Mouse (Mus musculus): ENCODE results near the gene Hist1h1d. TPM values are rescaled to one million over a fixed set of nuclear protein-coding genes. Genes with fewer than 3 reads are reported as not detected.
"Not testable (repeated sequence)": the region's sequence is repeated elsewhere in the genome, so short reads cannot be mapped to it uniquely, and the experiment has no call there.

The Hist1h1d gene
- total and polyA plus RNA-seq, 2 experiments from 2014 or later: 0.18 to 53.4 TPM

DNA sequence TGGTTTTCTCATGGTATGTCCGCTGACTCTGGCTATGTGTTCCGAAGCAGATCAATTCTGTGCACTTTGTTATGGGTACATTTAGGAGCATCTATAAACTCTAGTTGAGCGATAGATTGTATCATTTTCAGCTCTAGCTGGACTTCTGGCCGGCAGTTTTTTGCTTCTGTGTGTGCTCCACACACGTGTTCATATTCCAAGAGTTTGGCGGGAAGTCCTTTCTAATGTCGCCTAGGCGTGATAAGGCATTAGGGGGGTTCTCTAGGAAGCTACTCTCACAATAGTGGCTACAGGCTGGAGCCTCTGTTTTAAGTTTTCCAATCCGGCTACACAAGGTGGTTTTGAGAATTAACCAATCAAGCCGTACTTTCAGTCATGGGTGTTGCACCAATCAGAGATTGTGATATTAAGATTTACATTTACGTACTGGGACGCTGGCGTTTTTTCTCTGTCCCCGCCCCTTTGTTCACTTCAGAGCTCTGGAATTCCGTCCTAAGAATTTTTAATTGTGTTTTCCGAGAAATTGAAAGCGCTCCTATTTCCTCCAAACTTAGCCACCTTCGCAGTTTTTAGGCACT, 2.9 kb downstream of the Hist1h1d start:
- under 1% methylated on average over 18 of the region's 18 CpGs for WGBS
- H3K4me1 ChIP-seq (ENCODE audit: insufficient read depth, low read length): peaks cover 7% of the 10 kb centered on the region
- H3K27ac ChIP-seq: peak overlapping the region; percentile 76
- H3K4me3 ChIP-seq (ENCODE audit: low read length): peak overlapping the region; percentile 47
- DNase-seq (ENCODE audit: low spot score) (peak; percentile 94), ATAC-seq (peak; percentile 77)
- H3K27me3 ChIP-seq (ENCODE audit: insufficient read depth, low read length): no peaks in the 10 kb centered on the region
- H3K9me3 ChIP-seq (ENCODE audit: low read length): no peaks in the 10 kb centered on the region
- TF ChIP-seq CTCF (IDR thresholded peaks at IDR 0.05; ENCODE audit: low read depth): no peak
- H3K9ac ChIP-seq (replicated peaks; ENCODE audit: low read length): peak overlapping the region; percentile 35
- no peaks in the 10 kb centered on the region for H3K36me3 ChIP-seq (ENCODE audit: insufficient read depth, low read length)
- H3K4me2 ChIP-seq (ENCODE audit: low read depth, low read length): peak overlapping the region; percentile 81

DNA sequence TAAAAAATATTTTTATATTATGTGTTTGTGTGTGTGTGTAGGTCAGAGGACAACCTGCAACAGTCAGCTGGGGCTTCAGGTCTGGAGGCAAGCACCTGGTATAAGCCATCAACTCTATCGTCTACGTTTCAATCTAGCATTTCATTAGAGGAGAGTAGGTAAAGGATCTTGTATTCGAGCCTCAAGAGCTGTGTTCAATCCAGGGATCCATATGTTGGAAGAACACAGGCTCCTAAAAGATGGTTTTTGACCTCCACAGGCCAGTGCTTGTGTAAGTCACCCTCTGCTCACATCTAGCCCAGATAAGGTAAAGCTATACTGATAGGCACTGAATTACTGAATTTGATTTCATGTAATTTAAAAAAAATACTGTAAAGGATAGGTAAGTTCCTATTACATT, 3.8 kb downstream of the Hist1h1d start:
- no peaks in the 10 kb centered on the region for H3K36me3 ChIP-seq (ENCODE audit: insufficient read depth, low read length)
- H3K4me3 ChIP-seq (ENCODE audit: low read length): no peak overlapping the region
- no peak for TF ChIP-seq CTCF (IDR thresholded peaks at IDR 0.05; ENCODE audit: low read depth)
- no peak overlapping the region for H3K27ac ChIP-seq
- no peak overlapping the region for H3K9ac ChIP-seq (replicated peaks; ENCODE audit: low read length)
- H3K4me1 ChIP-seq (ENCODE audit: insufficient read depth, low read length): peaks cover 7% of the 10 kb centered on the region
- no peaks in the 10 kb centered on the region for H3K27me3 ChIP-seq (ENCODE audit: insufficient read depth, low read length)
- no peak for ATAC-seq
- peak overlapping the region; percentile 81 for H3K4me2 ChIP-seq (ENCODE audit: low read depth, low read length)
- H3K9me3 ChIP-seq (ENCODE audit: low read length): no peaks in the 10 kb centered on the region
- 72% methylated on average over 3 of the region's 3 CpGs for WGBS
- no peak for DNase-seq (ENCODE audit: low spot score)

DNA sequence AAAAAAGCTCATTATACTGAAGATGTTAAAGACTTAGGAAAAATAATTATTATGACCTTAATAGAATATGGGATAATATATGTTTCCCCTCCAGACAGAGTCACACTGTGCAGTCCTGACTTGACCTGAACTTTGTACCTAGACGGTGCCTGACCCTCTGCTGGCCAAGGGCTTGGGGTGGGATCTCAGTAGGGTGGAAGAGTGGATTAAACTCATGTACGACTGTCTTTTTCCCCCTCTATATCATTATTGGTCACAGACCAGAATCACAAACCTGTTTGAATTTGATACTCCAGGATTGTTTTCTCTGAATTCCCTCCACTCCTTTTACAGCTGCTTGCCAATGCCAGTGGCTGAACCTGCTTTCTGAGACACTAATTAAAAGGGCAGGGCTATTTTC, 7.6 kb downstream of the Hist1h1d start:
- ATAC-seq; H3K9me3 ChIP-seq (ENCODE audit: low read length); H3K36me3 ChIP-seq (ENCODE audit: insufficient read depth, low read length); H3K27me3 ChIP-seq (ENCODE audit: insufficient read depth, low read length); H3K4me1 ChIP-seq (ENCODE audit: insufficient read depth, low read length); H3K27ac ChIP-seq; H3K4me2 ChIP-seq (ENCODE audit: low read depth, low read length); H3K9ac ChIP-seq (replicated peaks; ENCODE audit: low read length); H3K4me3 ChIP-seq (ENCODE audit: low read length); DNase-seq (ENCODE audit: low spot score): not testable (repeated sequence)
- WGBS: 10% methylated on average over 2 of the region's 2 CpGs

DNA sequence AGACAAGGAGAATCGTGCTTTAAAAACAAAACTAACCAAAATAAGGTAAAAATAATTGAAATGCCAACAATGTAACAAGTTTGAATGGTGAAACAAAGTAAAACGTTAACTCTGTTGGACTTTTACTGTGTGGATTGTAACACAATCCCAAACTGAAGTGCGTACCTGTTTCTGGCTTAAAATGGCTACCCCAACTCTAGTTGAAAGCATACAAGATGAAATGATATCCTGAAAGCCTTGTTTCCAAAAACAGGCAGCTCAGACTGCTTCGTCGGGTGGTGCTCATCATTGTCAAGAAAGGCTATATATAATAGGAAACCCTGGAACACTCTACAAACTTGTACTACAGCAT, 8.4 kb downstream of the Hist1h1d start:
- H3K27me3 ChIP-seq (ENCODE audit: insufficient read depth, low read length); H3K9ac ChIP-seq (replicated peaks; ENCODE audit: low read length); H3K9me3 ChIP-seq (ENCODE audit: low read length); H3K36me3 ChIP-seq (ENCODE audit: insufficient read depth, low read length); DNase-seq (ENCODE audit: low spot score); ATAC-seq; H3K4me1 ChIP-seq (ENCODE audit: insufficient read depth, low read length): not testable (repeated sequence)
- WGBS: 0% methylated on average over 2 of the region's 5 CpGs
- H3K4me2 ChIP-seq (ENCODE audit: low read depth, low read length): peak overlapping the region; percentile 86; the same call in 1 of the 2 replicates
- peak overlapping the region; percentile 44 for H3K4me3 ChIP-seq (ENCODE audit: low read length)
- H3K27ac ChIP-seq: peak overlapping the region; percentile 95; the same call in 1 of the 2 replicates

GRCm38 (mm10) chr13:23561883-23562659, 9.0 kb downstream of the Hist1h1d start, which contains the start of gene Hist1h3e:
Gene Hist1h3e (minus strand): TSS chr13:23562369.
- Histone ChIP-seq H3K9ac (replicated peaks; ENCODE audit: low read length) (peak within 1 kb of the TSS; percentile 58), H3K4me2 (ENCODE audit: low read depth, low read length) (peak within 1 kb of the TSS; percentile 86), H3K4me3 (ENCODE audit: low read length) (peak within 1 kb of the TSS; percentile 44), H3K27ac (peak within 1 kb of the TSS; percentile 95)
- DNase-seq (ENCODE audit: low spot score): peak; percentile 99
- ATAC-seq: peak; percentile 96
- not testable (repeated sequence) for H3K4me1 ChIP-seq (ENCODE audit: insufficient read depth, low read length); H3K9me3 ChIP-seq (ENCODE audit: low read length); H3K27me3 ChIP-seq (ENCODE audit: insufficient read depth, low read length); H3K36me3 ChIP-seq (ENCODE audit: insufficient read depth, low read length)
- under 1% methylated on average over 33 of the region's 67 CpGs for WGBS

- Histone ChIP-seq H3K9ac (replicated peaks; ENCODE audit: low read length) (peak overlapping the region; percentile 58), H3K36me3 (ENCODE audit: insufficient read depth, low read length) (no peaks in the 10 kb centered on the region), H3K9me3 (ENCODE audit: low read length) (no peaks in the 10 kb centered on the region), H3K4me2 (ENCODE audit: low read depth, low read length) (peak overlapping the region; percentile 86), H3K27me3 (ENCODE audit: insufficient read depth, low read length) (no peaks in the 10 kb centered on the region), H3K27ac (peak overlapping the region; percentile 95), H3K4me3 (ENCODE audit: low read length) (peak overlapping the region; percentile 44), H3K4me1 (ENCODE audit: insufficient read depth, low read length) (no peaks in the 10 kb centered on the region)
- DNase-seq (ENCODE audit: low spot score): peak; percentile 86
- TF ChIP-seq CTCF (IDR thresholded peaks at IDR 0.05; ENCODE audit: low read depth): peak; percentile 71
- WGBS: 3% methylated on average over 18 of the region's 18 CpGs
- ATAC-seq: peak; percentile 70
Measured at GRCm38 (mm10) chr13:23562699-23563462, 9.8 kb downstream of the Hist1h1d start.
